Mouse (Mus musculus) c-Kit-positive CD71-positive TER-119-positive erythroid progenitor cells, embryonic 14.5 days (primary cell): ENCODE measurements around the gene AW209491.

Source experiments
- DNase-seq: peaks from one replicate; pipeline ENCODE4 v3.0.0-alpha.2; 2013; ENCODE audit warnings: low spot score

The AW209491 gene

DNA sequence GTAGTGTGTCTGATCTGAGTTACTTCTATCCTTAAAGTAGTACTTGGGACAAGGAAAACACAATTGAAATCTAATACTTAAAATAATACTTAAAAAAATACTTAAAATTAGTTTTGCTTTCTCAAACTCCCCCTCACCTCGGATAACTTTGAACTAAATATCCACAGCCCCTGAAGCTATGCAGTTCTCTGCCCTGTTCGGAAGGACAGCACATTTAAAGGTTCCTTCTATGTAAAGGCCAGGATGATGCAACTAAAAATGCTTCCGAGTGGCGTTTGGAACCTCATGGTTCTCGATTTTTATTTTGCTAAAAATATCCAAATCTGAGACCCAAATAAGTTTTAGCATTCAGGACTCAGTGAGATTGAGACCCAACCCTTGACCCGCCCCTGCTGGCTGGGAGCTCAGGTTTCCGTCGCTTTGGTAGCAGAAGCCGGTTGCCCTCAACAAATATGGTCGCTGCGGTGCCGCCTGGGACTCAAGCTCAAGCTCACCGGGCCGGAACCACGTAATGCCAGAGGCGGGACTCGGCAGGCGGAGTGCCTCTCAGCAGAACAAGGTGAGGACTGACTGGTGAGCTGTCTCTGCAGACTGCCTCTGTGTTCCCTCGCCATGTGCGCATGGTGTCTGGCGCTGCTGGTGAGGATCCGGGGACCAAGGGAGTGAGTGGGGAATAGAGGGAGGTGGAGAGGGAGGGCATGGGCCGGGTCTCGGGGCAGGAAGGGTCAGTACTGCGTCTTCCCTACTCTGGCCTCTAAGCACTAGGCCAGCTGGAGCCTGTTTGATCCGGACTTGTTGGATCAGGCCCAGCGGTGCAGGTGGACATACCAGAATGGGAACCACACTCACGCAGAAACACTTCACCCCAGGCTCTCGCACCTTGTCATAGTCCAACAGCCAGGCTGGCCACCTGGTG lies at the start of gene AW209491:
Gene AW209491, plus strand, starts transcription at position 429 of the 916 bp plus-strand sequence.
- peak; percentile 88 for DNase-seq

- no peak for DNase-seq
Measured at GRCm38 (mm10) chr13:14580392-14580791, 49.6 kb upstream of the AW209491 start.

DNA sequence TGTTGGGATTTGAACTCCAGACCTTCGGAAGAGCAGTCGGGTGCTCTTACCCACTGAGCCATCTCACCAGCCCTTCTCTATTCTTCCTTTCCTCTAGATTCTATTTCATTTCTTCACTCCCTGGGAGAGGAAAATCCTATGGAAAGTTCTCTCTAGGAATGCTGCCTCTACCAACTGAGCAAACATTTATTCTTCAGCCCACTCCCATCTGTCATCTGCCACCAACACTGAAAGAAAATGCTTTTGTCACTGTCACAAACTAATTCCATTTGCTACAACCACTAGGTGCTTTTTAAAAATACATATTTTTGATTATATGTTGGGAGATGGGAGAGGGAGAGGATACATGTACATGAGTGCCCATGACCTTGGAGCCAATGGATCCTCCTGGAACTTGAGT lies 27.2 kb upstream of the AW209491 start:
- no peak for DNase-seq

- no peak for DNase-seq
Measured at GRCm38 (mm10) chr13:14607616-14608015, 22.3 kb upstream of the AW209491 start.

DNA sequence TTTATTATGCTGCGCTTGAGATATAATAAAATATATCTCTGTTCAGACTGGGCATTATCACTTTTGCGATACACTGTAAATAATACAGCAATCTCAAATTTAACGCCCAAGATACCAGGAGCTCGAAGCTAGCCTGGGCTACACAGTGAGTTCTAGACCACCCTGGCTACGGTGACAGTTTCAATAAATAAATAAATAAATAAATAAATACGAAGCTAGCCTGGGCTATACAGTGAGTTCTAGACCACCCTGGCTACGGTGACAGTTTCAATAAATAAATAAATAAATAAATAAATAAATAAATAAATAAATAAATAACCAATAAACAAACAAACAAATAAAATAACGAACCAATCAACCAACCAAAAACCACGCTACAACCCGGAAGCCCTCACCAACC lies 17.5 kb upstream of the AW209491 start:
- no peak for DNase-seq

DNA sequence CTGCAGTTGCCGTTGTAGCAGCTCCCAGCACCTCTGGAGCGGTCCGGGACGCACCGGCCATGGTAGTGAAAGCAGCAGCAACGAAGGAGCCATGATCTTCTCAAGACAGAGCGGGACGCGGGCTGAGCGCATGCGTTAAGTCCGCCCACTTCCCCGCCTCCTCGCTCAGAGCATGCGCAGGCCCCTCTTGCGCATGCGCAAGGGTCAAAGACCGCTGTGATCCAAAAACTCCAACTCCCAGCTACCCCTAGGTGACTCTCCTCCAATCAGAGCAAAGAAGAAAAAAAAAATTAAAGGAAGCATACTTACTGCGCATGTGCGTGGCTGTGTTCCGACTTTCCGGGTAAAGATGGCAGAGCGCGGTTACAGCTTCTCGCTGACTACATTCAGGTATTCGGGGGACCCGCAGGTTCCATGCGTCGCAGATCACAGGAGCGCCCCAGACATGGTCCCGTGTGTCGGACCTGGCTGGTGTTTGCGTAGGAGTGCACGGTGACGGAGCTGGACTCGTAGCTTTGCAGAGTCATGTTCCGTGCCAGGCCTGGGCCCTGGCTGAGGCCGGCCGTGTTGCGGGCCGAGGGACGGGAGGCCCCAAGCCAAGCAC lies 16.9 kb upstream of the AW209491 start, which contains the start of the genes Mrpl32 and Psma2:
Gene Mrpl32, minus strand, starts transcription at position 240 of the 604 bp plus-strand sequence.
Gene Psma2, plus strand, starts transcription at position 315 of the 604 bp plus-strand sequence.
- peak; percentile 98 for DNase-seq

DNA sequence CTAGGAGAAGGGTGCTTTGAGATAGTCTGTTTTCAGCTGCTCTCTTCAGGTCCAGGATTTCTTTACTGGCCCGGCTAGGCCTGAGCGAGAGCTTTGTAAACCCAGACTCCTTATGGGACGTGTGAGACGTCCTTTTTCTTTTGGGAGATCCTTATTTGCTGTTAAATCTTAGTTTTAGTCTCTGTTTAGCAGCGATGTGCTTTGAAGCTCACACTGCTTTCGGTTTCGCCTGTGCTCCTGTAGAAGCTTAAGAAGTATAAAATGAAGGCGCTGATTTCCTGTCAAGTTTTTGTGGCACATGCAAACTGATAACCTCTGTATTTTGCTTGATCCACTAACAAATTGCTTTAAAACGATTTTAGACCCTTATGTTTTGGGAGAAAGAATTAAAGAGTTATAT lies 16.4 kb upstream of the AW209491 start:
- no peak for DNase-seq

GRCm38 (mm10) chr13:14618724-14619123 lies 11.2 kb upstream of the AW209491 start:
- peak; percentile 66 for DNase-seq

- no peak for DNase-seq
Measured at GRCm38 (mm10) chr13:14639998-14640397, 10.0 kb downstream of the AW209491 start.

DNA sequence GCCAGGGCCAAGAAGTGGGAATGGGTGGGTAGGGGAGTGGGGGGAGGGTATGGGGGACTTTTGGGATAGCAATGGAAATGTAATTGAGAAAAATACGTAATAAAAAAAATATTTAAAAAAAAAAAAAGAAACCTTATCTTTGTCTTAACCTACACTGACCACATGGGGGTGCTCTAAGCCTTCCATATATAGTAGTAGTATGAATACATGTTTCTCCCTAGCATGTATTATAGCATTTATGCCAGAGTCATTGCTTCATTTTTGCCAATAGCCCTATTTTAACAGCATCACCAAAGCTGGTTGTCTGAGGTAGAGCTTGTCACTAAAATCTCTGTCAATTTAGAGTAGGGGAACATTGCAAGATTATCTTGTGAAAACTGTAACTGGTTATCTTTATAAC lies 19.3 kb downstream of the AW209491 start:
- peak; percentile 27 for DNase-seq

DNA sequence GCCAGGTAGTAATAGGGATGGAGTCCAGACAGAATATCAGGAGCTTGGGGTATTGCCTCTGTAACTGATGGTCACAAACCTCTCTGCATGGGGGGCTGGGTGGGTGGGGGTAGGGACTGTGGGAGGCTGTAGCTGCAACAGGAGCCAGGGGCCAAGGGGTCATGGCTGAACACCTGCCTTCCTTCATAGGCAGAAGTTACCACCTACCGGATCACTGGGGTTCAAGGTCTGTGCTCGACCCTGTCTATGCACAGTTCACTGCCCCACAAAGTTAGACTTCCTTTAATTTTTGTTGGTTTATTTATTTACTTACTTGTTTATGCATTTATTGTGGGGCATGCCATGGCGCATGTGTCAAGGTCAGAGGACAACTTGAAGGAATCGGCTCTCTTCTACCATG lies 37.2 kb downstream of the AW209491 start:
- no peak for DNase-seq

GRCm38 (mm10) chr13:14670342-14670741 lies 40.4 kb downstream of the AW209491 start:
- no peak for DNase-seq
